Mouse (Mus musculus) limb, embryonic 14.5 days (tissue): Measurements from ENCODE around the gene Nptx1. TPM values are rescaled to one million over a fixed set of nuclear protein-coding genes. Genes with fewer than 3 reads are reported as not detected.

ENCODE experiments used
- ATAC-seq: fragments of 200-750 bp; cut with Nextera tagmentation; 2 replicates; pipeline ENCODE4 v1.8.0; 2017; ENCODE audit warnings: low read depth, moderate number of reproducible peaks, moderate TSS enrichment; ENCODE audit not compliant: low FRiP score
- DNase-seq: peaks from one replicate; pipeline ENCODE4 v3.0.0-alpha.2; 2015; ENCODE audit warnings: low spot score
- H3K27ac ChIP-seq: fragments of 300-500 bp; sonication (generic); replicated peaks from 2 replicates; pipeline ENCODE4 v1.5.1; 2014; ENCODE audit warnings: low read depth, mild to moderate bottlenecking, low read length, moderate library complexity, mixed read lengths
- H3K27me3 ChIP-seq: fragments of 300-500 bp; sonication (generic); 2 replicates; pipeline ENCODE4 v1.6.1; 2014; ENCODE audit warnings: low read length, mixed read lengths; ENCODE audit not compliant: control insufficient read depth, insufficient read depth
- H3K36me3 ChIP-seq: fragments of 300-500 bp; sonication (generic); 2 replicates; pipeline ENCODE4 v1.6.1; 2014; ENCODE audit warnings: mild to moderate bottlenecking, low read length, moderate library complexity, mixed read lengths; ENCODE audit not compliant: control insufficient read depth, insufficient read depth
- H3K4me1 ChIP-seq: fragments of 300-500 bp; sonication (generic); 2 replicates; pipeline ENCODE4 v1.6.1; 2014; ENCODE audit warnings: antibody characterized with exemption, low read length, mixed read lengths; ENCODE audit not compliant: control insufficient read depth, insufficient read depth
- H3K4me2 ChIP-seq: fragments of 300-500 bp; sonication (generic); replicated peaks from 2 replicates; pipeline ENCODE4 v1.6.1; 2014; ENCODE audit warnings: low read depth, mild to moderate bottlenecking, low read length, moderate library complexity; ENCODE audit not compliant: severe bottlenecking
- H3K4me3 ChIP-seq: fragments of 300-500 bp; sonication (generic); replicated peaks from 2 replicates; pipeline ENCODE4 v1.5.1; 2014; ENCODE audit warnings: low read length
- H3K9ac ChIP-seq: fragments of 300-500 bp; sonication (generic); 2 replicates; pipeline ENCODE4 v1.6.1; 2014; ENCODE audit warnings: mild to moderate bottlenecking, low read depth, low read length, moderate library complexity; ENCODE audit not compliant: severe bottlenecking
- H3K9me3 ChIP-seq: fragments of 300-500 bp; sonication (generic); 2 replicates; pipeline ENCODE4 v1.6.1; 2016; ENCODE audit warnings: low read length; ENCODE audit not compliant: control insufficient read depth
- POLR2A ChIP-seq: fragments of 200-500 bp; IDR thresholded peaks from 2 replicates; pipeline ENCODE4 v1.8.0; 2012; ENCODE audit warnings: inconsistent platforms, mild to moderate bottlenecking, moderate library complexity, borderline replicate concordance; ENCODE audit not compliant: insufficient read depth, insufficient read length; ENCODE audit errors: extremely low read depth
- WGBS: fragments of 180-500 bp; shearing (Covaris S2); extraction: QIAGEN DNeasy Blood & Tissue Kit; methylation state at CpG from one replicate; pipeline ENCODE4 v1.1.7; 2014; 5-methylcytosine and 5-hydroxymethylcytosine counted together
- polyA plus RNA-seq, 2 experiments: library from polyadenylated mRNA; depleted of rRNA in 1 of 2; stranded (reverse) in 1 of 2; unstranded in 1 of 2; fragments of >200 nt; fragmentation: Nextera tagmentation in 1 of 2; extraction: Ambion mirVana in 1 of 2; gene quantifications; 2 replicates each; pipeline versions ENCODE4 v1.2.1 to v1.2.3; 2012 to 2014

The Nptx1 gene
- polyA plus RNA-seq, 2 experiments = 1.4 to 2.2 TPM

DNA sequence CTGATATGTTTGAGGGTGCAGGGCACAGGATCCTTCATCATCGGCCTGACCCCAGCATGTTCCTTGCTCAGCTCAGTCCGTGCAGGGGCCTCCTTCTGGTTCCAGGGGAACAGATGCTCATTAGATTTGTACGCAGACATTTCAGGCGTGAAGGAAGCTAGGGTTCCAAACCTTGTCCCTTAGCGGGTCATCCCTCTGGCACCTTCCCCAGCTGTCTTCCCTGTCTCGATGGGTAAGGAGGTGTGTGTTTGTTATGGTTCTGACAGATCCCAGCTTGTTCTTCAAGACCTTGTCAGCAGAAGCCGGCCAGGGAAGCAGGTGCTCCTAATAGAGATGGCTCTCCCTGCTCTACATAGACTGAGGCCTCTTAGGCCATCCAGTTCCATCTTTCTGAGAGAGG is 17.5 kb upstream of the Nptx1 start:
- 60% methylated on average over 7 of the region's 7 CpGs for WGBS
- Histone ChIP-seq H3K27ac (no peak overlapping the region), H3K9ac (no peak overlapping the region), H3K4me2 (no peak overlapping the region), H3K27me3 (peaks cover 12% of the 10 kb centered on the region; the same call in 1 of the 2 replicates), H3K4me3 (no peak overlapping the region), H3K9me3 (no peaks in the 10 kb centered on the region), H3K4me1 (no peaks in the 10 kb centered on the region), H3K36me3 (no peaks in the 10 kb centered on the region)
- ATAC-seq = no peak
- TF ChIP-seq POLR2A = no peak
- DNase-seq = no peak

DNA sequence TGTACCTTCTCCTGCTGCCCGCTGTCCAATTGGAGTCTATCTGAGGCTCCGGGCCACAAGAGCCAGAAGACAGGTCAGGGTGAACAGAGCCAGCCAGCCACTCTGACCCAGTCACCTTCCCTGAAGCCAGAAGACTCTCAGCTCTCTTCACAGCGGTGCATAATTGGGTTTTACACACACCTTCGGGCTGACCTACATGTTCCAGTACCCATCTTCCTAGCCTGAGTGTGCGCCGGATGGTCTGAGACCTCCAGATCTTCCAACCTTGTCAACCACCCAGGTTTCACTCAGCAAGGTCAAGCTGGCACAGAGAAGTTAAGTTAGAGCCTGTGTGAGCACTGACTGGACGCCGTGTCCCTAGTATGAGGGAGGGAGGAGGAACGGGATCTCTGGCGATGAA is 16.8 kb upstream of the Nptx1 start:
- TF ChIP-seq POLR2A = no peak
- WGBS = 81% methylated on average over 10 of the region's 10 CpGs
- Histone ChIP-seq H3K4me3 (no peak overlapping the region), H3K27ac (no peak overlapping the region), H3K4me2 (no peak overlapping the region), H3K36me3 (no peaks in the 10 kb centered on the region), H3K4me1 (peaks cover 1% of the 10 kb centered on the region), H3K9me3 (no peaks in the 10 kb centered on the region), H3K27me3 (peaks cover 12% of the 10 kb centered on the region; the same call in 1 of the 2 replicates), H3K9ac (no peak overlapping the region)
- ATAC-seq = no peak
- DNase-seq = no peak

DNA sequence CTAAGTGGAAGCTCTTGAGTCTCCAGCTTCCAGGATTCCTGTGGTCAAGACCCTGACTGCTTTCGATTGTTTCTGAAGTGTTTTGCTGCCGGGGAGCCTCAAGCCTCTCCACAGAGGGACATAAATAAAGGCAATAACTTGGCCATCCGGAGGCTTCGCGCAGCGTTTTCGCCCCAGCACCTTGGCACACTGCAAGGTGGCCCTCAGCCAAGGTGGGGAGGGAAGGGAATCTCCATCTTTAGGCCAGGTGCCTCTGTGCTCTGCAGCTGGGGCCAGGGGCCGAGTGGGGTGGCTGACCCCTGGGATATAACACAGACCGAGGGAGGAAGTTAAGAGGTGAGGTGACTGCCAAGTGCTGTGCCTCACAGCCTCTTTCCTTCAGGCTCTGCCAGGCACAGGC is 15.6 kb upstream of the Nptx1 start:
- Histone ChIP-seq H3K4me3 (no peak overlapping the region), H3K4me2 (no peak overlapping the region), H3K9me3 (no peaks in the 10 kb centered on the region), H3K9ac (no peak overlapping the region), H3K4me1 (peaks cover 14% of the 10 kb centered on the region), H3K27me3 (peaks cover 12% of the 10 kb centered on the region; the same call in 1 of the 2 replicates), H3K36me3 (no peaks in the 10 kb centered on the region), H3K27ac (no peak overlapping the region)
- ATAC-seq (no peak), DNase-seq (no peak)
- WGBS = 52% methylated on average over 9 of the region's 9 CpGs
- no peak for TF ChIP-seq POLR2A

DNA sequence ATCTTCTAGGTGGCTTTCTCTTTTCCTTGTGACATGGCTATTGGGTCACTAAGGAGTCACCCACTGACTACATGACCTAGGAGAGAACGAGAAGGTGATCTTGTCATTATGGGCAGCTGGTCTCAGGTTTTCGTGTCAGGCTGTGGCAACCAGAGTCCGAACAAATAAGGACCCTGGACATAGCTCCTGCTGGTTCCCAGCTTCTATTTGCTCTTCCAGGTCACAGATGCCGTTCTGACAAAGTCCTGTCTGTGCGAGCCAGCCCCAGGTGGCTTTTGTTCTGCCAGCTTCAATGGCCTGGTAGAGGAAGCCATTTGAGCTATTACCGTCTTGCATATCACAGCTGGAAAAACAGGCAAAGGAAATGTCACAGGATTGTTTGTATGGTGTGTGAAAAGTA is 14.7 kb upstream of the Nptx1 start:
- no peak overlapping the region for H3K9ac ChIP-seq
- H3K27me3 ChIP-seq = peaks cover 12% of the 10 kb centered on the region; the same call in 1 of the 2 replicates
- no peak overlapping the region for H3K4me3 ChIP-seq
- no peak overlapping the region for H3K27ac ChIP-seq
- ATAC-seq (no peak), DNase-seq (no peak)
- no peak for TF ChIP-seq POLR2A
- peaks cover 17% of the 10 kb centered on the region for H3K4me1 ChIP-seq
- H3K9me3 ChIP-seq = no peaks in the 10 kb centered on the region
- no peak overlapping the region for H3K4me2 ChIP-seq
- H3K36me3 ChIP-seq = no peaks in the 10 kb centered on the region
- WGBS = 57% methylated on average over 6 of the region's 6 CpGs

DNA sequence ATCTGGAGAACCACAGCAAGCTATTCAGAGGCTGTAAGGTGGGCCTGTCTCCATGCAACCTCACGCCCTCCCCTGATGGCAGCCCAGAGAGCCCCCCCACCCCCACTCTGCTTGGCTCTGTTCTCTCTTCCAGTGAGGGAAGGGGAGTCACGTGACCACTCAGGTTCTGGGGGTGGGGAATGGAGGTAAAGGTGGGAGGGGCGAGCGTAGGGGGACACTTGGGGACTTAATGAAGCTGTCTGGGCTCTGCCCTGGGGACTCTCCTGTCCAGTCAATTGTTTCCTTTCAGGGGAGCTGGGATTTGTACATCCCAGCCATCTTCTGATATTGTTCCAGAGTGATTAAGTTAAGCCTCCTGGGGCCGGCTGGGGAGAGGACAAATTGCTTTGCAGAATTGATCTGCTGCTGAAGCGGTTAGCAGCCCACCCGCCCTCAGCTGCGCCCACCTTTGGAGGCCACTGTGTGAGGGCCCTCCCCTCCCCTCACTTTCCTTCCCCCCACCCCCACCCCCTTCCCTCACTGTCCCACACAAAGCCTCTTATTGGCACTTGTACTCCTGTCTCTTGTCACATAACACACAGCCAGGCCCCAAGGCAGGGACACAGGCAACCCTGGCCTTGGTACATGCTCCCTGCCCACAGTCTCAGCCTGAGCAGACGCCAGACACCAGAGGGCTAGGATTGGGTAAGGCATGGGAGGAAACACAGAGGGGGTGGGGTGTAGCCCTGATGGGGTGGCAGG is 11.5 kb upstream of the Nptx1 start:
- H3K4me3 ChIP-seq = no peak overlapping the region
- peaks cover 17% of the 10 kb centered on the region for H3K4me1 ChIP-seq
- 0 out of 2 replicates have a peak, but pooled peaks cover 3% of the 10 kb centered on the region for H3K27me3 ChIP-seq
- peak overlapping the region; percentile 16; the same call in 1 of the 2 replicates for H3K9ac ChIP-seq
- peak overlapping the region; percentile 1; the same call in 1 of the 2 replicates for H3K4me2 ChIP-seq
- no peak; the same call in 1 of the 2 replicates for ATAC-seq
- no peaks in the 10 kb centered on the region for H3K36me3 ChIP-seq
- H3K9me3 ChIP-seq = no peaks in the 10 kb centered on the region
- DNase-seq = peak; percentile 21
- no peak overlapping the region for H3K27ac ChIP-seq
- TF ChIP-seq POLR2A = no peak
- 9% methylated on average over 5 of the region's 9 CpGs for WGBS
